Mouse (Mus musculus): Measurements from ENCODE around the gene Fbxo39. TPM values are rescaled to one million over a fixed set of nuclear protein-coding genes. Genes with fewer than 3 reads are reported as not detected.
"Not testable (repeated sequence)": the region's sequence is repeated elsewhere in the genome, so short reads cannot be mapped to it uniquely, and the experiment has no call there.

The Fbxo39 gene
- total RNA-seq, 2 experiments from 2014 or later = not detected

- DNase-seq (ENCODE audit: low spot score in 2 of 2) = no peak
Measured at GRCm38 (mm10) chr11:72310491-72310890, 3.8 kb upstream of the Fbxo39 start.

DNA sequence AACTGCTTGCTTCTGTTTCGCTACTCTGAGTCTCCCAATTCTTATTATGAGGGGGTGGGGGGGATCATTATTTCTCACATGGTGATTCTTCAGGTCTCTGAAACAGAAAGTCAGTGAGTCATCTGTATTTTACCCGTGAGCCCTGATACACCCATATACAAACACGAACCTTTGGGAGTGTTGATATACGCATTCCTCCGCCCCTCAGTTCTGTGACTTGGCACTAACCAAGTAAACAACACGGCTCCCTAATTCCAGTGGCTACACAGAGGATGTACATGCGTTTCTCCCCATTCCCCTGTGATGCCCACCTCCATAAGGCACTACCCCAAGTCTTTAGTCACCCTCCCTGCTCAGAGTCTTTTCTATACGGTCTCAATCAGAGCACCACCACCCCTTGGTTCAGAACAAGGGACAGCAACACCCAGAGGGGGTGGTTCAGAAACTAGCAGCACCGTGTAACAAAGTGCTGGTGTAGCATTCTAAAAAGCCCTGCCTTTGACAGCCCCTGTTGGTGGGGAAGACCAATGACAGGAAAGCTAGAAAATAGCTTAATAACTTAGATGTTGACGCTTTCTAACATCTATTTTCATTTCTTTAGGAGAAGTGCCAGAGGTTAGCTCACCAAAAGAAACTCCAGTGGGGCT lies 2.8 kb upstream of the Fbxo39 start:
- DNase-seq (ENCODE audit: low spot score in 2 of 2) = no peak

DNA sequence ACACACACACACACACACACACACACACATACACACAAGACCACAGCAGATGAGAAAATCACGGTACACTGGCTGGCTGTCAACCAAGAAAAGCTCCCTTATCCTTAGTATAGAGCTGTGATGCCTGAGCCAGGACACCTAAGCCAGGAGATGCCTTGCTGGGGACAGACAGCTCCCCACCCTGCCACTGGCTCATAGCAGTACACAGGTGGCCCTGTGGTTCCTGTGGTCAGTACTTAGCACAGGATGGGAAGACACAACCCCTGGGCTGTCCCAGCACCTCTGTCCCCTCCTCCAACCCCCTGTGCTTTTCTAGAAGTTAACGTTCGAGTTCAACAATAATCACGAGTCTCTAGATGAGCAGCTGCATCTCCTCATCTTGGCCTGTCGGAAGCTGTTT lies 3.8 kb downstream of the Fbxo39 start:
- DNase-seq (ENCODE audit: low spot score in 2 of 2) = no peak

- no peak for DNase-seq (ENCODE audit: low spot score in 2 of 2)
Measured at GRCm38 (mm10) chr11:72324431-72324830, 10.2 kb downstream of the Fbxo39 start.

DNA sequence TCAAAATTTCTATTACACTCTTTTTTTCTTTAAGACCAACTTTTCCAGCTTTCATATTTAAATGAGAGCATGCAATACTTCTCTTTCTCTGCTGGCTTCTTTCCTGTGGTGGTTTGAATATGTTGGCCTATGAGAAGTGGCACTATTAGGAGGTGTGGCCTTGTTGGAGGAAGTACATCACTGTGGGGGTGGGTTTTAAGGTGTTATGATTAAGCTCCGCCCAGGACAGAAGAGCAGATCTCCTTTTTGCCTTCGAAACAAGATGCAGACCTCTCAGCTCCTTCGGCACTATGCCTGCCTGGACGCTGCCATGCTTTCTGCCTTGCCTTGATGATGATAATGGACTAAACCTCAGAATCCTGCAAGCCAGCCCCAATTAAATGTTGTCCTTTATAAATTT lies 11.5 kb downstream of the Fbxo39 start:
- DNase-seq (ENCODE audit: low spot score in 2 of 2) = no peak

DNA sequence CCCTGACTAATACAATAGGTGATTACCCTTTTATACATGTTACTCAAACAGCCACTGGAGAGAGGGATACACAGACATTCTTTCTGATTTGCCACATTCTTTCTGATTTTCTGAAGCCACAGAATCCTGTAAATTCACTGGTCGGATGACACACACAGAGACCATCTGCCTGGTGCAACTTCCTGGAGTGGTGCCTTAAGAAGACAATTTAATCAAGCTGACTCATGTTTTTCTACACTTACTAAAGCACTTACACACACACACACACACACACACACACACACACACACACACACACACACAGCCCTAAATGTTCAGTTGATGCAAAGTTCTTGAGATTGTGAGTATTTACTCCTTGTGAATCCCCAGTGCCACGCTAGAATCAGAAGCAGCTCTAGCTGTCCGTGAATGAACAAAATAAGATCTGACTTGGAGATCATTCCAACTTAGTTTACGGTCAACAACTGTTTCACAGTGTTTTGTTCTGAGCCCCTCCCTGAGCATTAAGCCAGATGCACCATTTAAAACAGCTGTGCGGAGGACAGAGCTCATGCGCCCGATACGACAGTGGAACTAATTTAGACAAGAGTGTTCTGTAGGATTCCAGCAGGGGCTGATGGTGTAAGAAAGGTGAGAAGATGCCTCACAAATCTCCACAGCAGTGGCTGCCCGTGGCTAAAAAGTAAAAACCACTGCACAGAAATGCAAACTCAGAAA lies 18.9 kb downstream of the Fbxo39 start:
- peak in 1 of 2 experiments; percentile 34 for DNase-seq (ENCODE audit: low spot score in 2 of 2)

DNA sequence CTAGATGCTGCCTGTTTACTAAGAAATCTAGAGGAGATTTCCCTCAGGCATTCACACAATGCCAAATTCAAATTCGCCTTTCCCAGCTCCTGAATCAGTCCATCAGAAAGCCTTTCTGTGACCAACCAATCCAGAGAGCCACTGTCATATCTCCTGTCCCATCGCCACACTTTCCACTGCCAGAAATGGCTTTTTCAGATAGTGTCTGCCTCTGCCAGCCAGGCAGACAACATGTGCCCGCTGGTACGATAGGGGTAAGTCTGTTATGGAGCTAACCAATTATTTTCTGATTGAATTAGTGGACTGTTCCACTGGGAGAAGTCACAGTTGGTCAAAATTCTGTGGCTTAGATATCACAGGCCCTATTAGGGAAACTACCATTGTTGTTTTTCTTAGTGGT lies 20.4 kb downstream of the Fbxo39 start:
- DNase-seq (ENCODE audit: low spot score in 2 of 2) = no peak

DNA sequence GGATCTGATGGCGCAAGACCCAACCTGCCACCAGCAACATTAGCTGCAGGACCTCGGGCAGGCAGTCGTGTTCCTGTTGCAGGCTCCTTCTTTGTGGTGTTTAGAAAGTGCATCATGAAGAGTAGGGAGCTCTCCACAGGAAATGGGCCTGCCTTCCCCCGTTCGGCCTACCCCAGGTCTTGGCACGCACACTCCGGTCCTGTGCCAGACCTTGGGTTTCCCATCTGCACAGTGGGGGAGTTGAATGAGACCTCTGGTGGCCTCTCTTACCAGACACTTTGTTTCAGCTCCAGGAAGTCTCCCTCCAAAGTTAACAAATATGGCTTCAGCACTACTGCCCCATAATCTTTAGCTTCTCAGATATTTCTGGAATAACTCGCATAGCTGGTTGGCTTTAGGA lies 22.5 kb downstream of the Fbxo39 start:
- no peak for DNase-seq (ENCODE audit: low spot score in 2 of 2)

GRCm38 (mm10) chr11:72338437-72338871 lies 24.2 kb downstream of the Fbxo39 start:
- no peak for DNase-seq (ENCODE audit: low spot score in 2 of 2)

DNA sequence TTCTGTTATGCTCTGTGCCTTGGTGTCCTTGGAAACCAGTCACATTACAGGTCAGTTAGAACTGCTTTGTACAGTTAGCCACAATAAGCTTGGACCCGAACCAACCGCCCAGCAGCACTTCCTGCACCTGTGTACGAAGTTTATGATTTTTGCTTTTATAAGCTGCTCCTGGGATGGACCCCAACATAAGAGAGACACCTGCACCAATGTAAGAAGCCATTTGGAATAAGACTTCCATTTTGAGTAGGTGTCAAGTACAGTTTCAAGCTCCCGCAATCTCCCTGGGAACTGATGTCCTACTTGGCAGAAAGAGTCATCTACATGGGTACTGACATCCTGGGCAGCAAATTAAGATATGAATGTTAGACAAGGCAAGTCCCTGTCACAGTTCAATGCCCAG lies 25.5 kb downstream of the Fbxo39 start:
- DNase-seq (ENCODE audit: low spot score in 2 of 2) = no peak

- DNase-seq (ENCODE audit: low spot score in 2 of 2) = peak; percentile 37 to 60
Measured at GRCm38 (mm10) chr11:72342549-72343237, 28.4 kb downstream of the Fbxo39 start.

GRCm38 (mm10) chr11:72343238-72343625 lies 29.0 kb downstream of the Fbxo39 start:
- not testable (repeated sequence) for DNase-seq (ENCODE audit: low spot score in 2 of 2)

DNA sequence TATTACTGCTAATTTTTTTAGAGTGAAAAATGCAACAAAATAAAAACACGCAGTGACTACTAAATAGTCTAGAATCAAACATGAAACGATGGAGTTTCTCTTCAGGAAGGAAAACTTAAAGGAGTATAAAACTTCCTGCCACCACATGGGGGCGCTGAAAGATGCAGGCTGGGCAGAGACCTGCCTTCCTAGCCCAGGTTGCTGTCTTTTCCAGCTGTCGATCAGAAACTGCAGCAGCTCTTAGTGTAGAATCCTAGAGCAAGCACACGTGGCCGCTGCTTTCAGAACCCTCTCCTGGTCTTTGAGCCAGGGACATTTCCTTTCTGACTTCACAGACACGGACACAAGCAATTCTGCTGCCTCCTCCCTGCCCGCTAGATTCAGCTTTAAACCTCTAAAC lies 29.7 kb downstream of the Fbxo39 start:
- peak; percentile 44 to 65 for DNase-seq (ENCODE audit: low spot score in 2 of 2)

DNA sequence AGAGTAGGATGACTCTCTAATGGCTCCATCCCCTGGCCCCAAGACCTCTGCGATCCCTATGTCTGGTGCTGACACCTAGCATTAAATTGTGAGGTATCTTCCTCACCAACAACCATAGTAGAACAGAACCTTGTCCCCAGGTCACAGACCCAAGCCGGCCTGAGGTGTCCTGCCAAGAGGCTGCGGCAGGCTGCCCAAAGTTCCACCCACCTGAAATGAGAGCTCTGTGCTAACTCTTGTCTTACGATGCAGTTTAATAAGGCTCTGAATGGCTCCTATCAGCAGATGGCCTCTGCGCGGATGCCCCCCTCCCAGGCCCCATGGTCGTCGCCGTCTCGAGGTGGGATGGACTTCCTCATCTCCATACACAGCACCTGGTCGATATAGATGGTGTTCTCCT lies 30.2 kb downstream of the Fbxo39 start:
- DNase-seq (ENCODE audit: low spot score in 2 of 2) = no peak

DNA sequence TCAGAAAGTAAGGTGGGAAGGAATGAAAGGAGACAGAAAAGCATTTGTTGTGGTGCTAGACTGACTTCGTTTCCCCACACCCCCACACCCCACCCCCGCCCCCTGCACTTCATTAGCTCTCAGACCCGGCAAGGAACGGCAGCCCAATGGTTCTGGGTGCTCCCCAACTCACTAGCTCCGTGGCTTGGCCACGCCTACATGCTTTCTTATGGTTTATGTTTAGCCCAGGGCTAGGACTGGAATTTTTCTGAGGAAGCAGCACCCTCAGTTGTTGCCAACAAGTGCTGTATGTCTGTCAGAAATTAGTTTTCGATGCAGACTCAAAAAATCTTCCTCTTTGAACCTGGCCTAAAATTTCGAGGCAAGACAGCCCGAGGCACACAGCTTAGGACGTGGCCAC lies 34.3 kb downstream of the Fbxo39 start:
- no peak for DNase-seq (ENCODE audit: low spot score in 2 of 2)

DNA sequence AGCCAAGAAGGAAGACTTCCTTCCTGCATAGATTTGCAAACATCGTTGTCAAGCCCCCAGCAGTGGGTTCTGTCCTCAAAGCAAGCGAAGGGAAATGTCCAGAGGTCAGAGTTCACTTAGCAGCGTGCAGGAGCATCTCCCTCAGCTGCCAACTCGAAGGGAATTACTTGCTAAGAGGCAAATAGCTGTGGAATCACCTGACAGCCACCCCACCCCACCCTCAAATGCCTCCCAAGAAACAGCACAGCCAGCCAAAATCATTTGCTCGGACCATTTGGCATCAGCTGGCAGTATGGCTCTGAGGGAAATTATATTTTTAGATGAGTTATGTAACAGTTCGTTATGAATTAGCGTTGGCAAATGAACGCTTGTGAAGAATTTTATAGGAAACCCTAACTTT lies 34.8 kb downstream of the Fbxo39 start:
- no peak for DNase-seq (ENCODE audit: low spot score in 2 of 2)

DNA sequence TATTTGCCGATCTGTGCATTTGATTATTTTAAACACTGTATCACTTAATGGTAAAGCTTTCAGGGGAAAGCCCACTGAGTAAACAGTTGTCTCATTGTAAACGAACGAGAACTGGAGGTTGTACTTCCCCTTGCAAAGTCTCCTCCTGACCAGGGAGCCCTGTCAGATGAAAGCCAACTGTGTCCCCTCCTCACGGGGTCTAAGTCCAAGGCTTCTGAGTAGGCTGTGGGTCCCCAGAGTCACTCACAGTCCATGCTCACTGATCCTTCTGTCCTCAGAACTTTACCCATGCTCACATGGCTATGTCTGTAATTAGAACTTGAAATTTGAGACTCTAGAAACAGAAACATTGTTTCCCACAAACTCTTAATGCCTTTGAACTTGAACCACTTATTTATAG lies 35.4 kb downstream of the Fbxo39 start:
- no peak for DNase-seq (ENCODE audit: low spot score in 2 of 2)

GRCm38 (mm10) chr11:72352272-72352671 lies 38.0 kb downstream of the Fbxo39 start:
- no peak for DNase-seq (ENCODE audit: low spot score in 2 of 2)

DNA sequence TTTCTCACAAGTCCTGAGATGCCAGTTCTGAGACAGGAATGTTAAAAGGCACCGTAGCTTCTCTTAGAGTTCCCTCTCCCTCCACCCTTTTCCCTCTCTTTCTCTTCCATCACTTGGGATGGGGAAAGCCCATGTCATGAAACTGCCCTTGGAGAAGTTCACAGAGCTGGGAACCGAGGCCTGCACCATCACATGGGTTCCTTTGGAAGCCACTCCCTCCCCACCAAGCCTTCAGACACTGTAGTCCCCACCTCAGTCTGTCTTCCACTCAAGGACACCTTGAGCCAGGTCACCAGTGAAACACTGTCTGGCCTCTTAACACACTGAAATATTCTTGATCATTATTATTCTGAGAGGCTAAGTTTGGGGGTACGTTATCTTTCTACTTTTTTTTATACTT lies 38.9 kb downstream of the Fbxo39 start:
- DNase-seq (ENCODE audit: low spot score in 2 of 2) = no peak

DNA sequence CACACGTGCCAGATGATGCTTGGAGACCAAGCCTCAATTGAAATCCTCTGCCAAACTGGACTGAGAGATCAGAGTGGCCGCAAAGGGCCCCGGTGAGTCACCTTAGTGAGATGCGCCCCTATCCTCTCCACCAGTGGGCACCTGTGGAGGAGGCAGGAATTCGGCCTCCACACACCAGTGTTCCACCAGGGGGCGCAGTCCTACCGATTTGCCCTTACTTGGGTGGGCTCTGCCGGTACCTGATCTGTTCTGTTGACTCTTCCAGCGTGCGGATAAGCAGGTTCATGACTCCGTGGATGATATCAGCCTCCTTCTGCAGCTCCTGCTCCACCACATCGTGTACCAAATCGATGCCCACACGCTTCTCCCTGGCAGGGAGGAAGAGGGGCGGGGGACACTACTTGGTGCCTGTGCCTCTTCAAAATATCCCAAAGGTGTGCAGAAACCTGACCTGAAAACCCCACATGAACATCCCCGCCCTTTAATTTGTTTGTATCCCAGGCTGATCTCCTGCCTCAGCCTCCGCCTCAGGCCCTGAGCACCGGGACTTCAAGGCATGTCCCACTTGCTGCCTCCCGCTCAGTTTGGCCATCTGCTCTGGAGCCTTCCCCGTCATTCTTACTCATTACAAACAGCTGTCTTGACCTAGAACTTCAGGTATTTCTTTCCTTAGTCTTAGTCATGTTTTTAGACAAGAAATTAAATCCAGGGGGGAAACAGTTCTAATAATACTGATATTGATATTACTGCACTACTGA lies 40.9 kb downstream of the Fbxo39 start:
- peak; percentile 65 to 79 for DNase-seq (ENCODE audit: low spot score in 2 of 2)
